Mouse (Mus musculus) spleen, postnatal 0 days (tissue): ENCODE data around the gene Rad51d. TPM values are rescaled to one million over a fixed set of nuclear protein-coding genes. Genes with fewer than 3 reads are reported as not detected.

ENCODE experiments used
- polyA plus RNA-seq: library from polyadenylated mRNA; unstranded; fragments of >200 nt; fragmentation: Nextera tagmentation; extraction: Ambion mirVana; gene quantifications from 2 replicates; pipeline ENCODE4 v1.2.1, GENCODE M21; 2015

Gene Rad51d
- 9.3 and 9.6 TPM in 2 replicates for polyA plus RNA-seq

DNA sequence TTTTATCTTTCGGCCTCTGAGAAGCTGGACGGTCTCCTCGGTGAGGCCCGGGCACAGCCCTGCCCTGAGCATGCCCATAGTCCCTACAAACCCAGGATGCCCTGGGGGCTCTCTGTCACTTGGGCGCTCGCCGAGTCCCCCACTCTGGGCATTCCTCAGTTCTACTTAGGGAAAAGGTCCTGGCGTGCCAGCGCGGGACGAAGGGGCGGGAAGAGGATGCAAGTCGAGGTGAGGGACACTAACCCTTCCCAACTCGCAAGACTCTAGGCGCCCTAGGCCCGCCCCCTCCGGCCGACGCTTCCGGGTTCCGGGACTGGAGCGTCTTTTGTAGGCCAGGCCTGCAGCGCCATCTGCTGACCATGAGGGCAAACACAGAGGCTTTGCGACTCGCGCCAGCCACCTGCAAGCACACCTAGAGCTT, at the start of gene Rad51d:
Gene Rad51d (minus strand): TSS at position 273 of the 421 bp plus-strand sequence.

DNA sequence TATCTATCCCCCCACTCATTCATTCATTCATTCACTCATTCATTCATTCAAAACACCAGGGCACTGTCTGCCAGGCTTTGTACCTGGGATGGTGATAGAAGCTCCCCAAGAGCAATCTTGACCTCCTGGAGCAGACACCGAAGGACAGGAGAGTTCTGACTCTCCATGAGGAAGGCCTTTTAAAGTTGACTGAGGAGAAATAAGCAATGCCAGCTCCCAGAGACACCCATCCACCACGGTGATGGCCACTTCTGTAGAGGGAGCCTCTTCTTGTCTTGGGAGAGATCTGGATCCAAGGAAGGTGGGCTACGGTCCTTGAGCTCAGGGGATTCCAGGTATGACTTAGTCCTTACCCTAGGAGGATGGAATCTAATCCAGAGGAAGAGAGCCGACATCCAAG, 19.8 kb upstream of the Rad51d start, which contains the start of gene Unc45b:
Gene Unc45b (plus strand): TSS at position 301 of the 400 bp plus-strand sequence.

DNA sequence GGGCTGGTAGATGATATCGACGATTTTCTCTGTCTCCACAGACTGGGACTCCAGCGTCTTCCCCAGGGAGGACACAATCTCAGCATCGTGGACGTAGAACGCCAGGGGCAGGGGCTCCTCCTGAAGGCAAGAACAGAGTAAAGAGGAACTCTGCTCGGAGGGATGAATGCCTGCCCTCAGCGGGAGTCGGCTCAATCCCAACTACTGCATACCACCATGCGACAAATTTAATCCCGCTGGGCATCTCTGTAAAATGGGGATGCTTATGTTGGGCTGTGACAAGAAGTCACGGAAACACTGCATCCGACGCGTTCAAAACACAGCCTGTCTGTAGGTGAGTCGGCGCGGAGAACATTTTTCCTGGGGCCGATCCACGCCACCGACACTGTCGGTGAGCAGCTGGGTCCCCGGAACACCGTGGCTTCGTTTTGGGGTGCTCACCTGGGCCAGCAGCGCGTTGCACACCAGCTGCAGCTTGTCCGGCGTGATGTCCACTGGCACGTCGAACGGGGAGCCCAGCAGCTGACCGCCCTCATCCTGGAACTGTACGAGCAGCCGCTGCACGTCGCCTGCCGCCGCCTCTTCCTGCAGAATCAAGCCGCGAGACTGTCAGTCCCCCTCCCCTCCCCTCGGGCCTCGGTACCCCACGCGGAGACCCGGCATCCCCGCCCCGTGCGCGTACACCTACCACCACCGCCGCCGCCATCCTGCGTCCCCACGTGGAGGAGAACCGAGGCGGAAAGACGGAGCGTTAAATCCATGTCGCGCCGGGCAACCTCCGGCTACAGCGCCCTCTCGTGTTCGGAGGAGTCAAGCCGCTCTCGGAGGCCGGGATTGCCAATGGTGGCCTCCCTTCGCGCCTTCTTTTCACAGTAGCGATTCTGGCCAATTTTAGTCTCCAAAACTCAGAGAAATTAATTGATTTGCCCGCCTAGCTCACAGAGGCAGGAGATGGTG, 17.5 kb upstream of the Rad51d start, which contains the start of gene Nle1:
Gene Nle1 (minus strand): TSS at position 761 of the 957 bp plus-strand sequence.

DNA sequence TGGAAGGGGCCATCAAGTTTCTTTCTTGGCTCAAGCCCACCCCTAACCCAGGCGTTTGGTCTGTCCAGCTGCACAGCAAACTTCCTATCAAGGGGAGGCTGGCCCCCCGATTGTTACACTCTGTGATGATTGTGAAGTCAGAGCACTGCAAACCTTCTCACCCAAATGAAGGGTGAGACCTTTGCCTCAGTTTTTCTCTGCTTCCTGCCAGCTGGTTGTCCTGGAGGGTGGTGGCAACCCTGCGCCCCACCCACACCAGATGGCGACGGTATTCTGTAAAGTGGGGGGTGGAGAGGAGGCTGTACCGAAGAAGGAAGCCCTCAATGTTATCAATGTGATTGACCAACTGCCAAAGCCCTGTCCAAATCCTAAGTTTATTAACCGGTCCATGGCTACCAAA, 1.5 kb upstream of the Rad51d start, which contains the start of gene Fndc8:
Gene Fndc8 (plus strand): TSS at position 189 of the 400 bp plus-strand sequence.

DNA sequence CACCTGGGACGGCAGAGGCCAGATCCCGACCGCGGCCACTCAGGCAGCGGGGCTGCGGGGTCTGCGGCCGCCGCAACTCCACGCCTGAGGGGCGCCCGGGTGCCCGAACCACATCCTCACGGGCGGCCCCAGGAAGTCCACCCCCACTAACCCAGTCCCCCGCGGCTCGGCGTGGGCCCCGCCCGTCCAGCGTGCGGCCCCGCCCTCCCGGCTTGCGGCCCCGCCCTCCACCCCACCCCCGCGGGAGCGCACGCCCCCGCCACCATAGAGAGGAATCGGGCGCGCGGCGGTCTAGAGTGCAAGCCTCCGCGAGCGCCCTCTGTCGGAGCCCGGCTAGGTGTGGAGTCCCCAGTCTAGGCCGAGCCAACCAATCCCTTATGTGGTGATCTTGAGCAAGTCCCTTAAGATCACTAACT, 19.4 kb downstream of the Rad51d start, which contains the start of gene Rffl:
Gene Rffl (minus strand): TSS at position 180 of the 416 bp plus-strand sequence.

Other genes starting within 250 kb of the Rad51d start
- gene Cct6b, start 126.3 kb downstream of the Rad51d start, polyA plus RNA-seq: 0.32 and 0.34 TPM in 2 replicates
- 21.5 and 21.9 TPM in 2 replicates for gene Zfp830, start 126.3 kb downstream of the Rad51d start, polyA plus RNA-seq
- 8.4 and 11.0 TPM in 2 replicates for gene Lig3, start 109.5 kb downstream of the Rad51d start, polyA plus RNA-seq
- gene Rffl, start 19.4 kb downstream of the Rad51d start, polyA plus RNA-seq: 18.9 and 21.0 TPM in 2 replicates
- gene Fndc8, start 1.5 kb upstream of the Rad51d start, polyA plus RNA-seq: 0.24 and 0.41 TPM in 2 replicates
- gene Nle1, start 17.8 kb upstream of the Rad51d start, polyA plus RNA-seq: 20.8 and 23.2 TPM in 2 replicates
- 1.9 and 2.9 TPM in 2 replicates for gene Unc45b, start 19.9 kb upstream of the Rad51d start, polyA plus RNA-seq
- 4.6 and 6.4 TPM in 2 replicates for gene Slfn5, start 60.7 kb upstream of the Rad51d start, polyA plus RNA-seq
- 5.6 and 5.8 TPM in 2 replicates for gene Slfn9, start 101.2 kb upstream of the Rad51d start, polyA plus RNA-seq
- 1.4 and 2.4 TPM in 2 replicates for gene Slfn8, start 130.2 kb upstream of the Rad51d start, polyA plus RNA-seq
- gene Slfn2, start 174.5 kb upstream of the Rad51d start, polyA plus RNA-seq: 44.4 and 56.1 TPM in 2 replicates
- gene Slfn1, start 226.2 kb upstream of the Rad51d start, polyA plus RNA-seq: 15.8 and 18.2 TPM in 2 replicates